Mouse (Mus musculus) heart, postnatal 0 days (tissue): Measurements from ENCODE around the gene Slc44a1. TPM values are rescaled to one million over a fixed set of nuclear protein-coding genes. Genes with fewer than 3 reads are reported as not detected.
A peak's percentile ranks its signal among the peaks of the same experiment; 100 is the strongest.

ENCODE experiments used
- ATAC-seq: fragments of 200-750 bp; cut with Nextera tagmentation; 2 replicates; pipeline ENCODE4 v1.8.0; 2017; ENCODE audit warnings: low read depth, moderate number of reproducible peaks, moderate library complexity; ENCODE audit not compliant: insufficient read depth
- DNase-seq: peaks from one replicate; pipeline ENCODE4 v3.0.0-alpha.2; 2016; ENCODE audit warnings: low spot score
- H3K27ac ChIP-seq: fragments of 300-500 bp; sonication (generic); 2 replicates; pipeline ENCODE4 v1.5.1; 2014; ENCODE audit warnings: low read depth, mild to moderate bottlenecking
- H3K27me3 ChIP-seq: fragments of 300-500 bp; sonication (generic); 2 replicates; pipeline ENCODE4 v1.6.1; 2014; ENCODE audit warnings: low read length, mixed read lengths; ENCODE audit not compliant: control insufficient read depth, insufficient read depth
- H3K36me3 ChIP-seq: fragments of 300-500 bp; sonication (generic); replicated peaks from 2 replicates; pipeline ENCODE4 v1.6.1; 2014; ENCODE audit warnings: low read length, mixed read lengths; ENCODE audit not compliant: control insufficient read depth, insufficient read depth
- H3K4me1 ChIP-seq: fragments of 300-500 bp; sonication (generic); 2 replicates; pipeline ENCODE4 v1.6.1; 2014; ENCODE audit warnings: antibody characterized with exemption; ENCODE audit not compliant: control insufficient read depth, insufficient read depth
- H3K4me2 ChIP-seq: fragments of 300-500 bp; sonication (generic); 2 replicates; pipeline ENCODE4 v1.6.1; 2014; ENCODE audit warnings: low read depth, mild to moderate bottlenecking, low read length, moderate library complexity
- H3K4me3 ChIP-seq: fragments of 300-500 bp; sonication (generic); 2 replicates; pipeline ENCODE4 v1.5.1; 2014; ENCODE audit warnings: low read depth, low read length
- H3K9ac ChIP-seq: fragments of 300-500 bp; sonication (generic); replicated peaks from 2 replicates; pipeline ENCODE4 v1.6.1; 2014; ENCODE audit warnings: low read depth, low read length, mixed read lengths
- H3K9me3 ChIP-seq: fragments of 300-500 bp; sonication (generic); replicated peaks from 2 replicates; pipeline ENCODE4 v1.6.1; 2016; ENCODE audit warnings: low read length; ENCODE audit not compliant: control insufficient read depth
- CTCF ChIP-seq: IDR thresholded peaks from 2 replicates; pipeline ENCODE4 v1.5.1; 2016; ENCODE audit warnings: antibody characterized with exemption, control low read depth, low read depth
- EP300 ChIP-seq: IDR thresholded peaks from 2 replicates; pipeline ENCODE4 v1.6.1; 2016; ENCODE audit warnings: antibody characterized with exemption, low read depth
- WGBS: fragments of 180-500 bp; shearing (Covaris S2); extraction: QIAGEN DNeasy Blood & Tissue Kit; methylation state at CpG from one replicate; pipeline ENCODE4 v1.1.7; 2014; 5-methylcytosine and 5-hydroxymethylcytosine counted together
- polyA plus RNA-seq: library from polyadenylated mRNA; unstranded; fragments of >200 nt; fragmentation: Nextera tagmentation; extraction: Ambion mirVana; gene quantifications from 2 replicates; pipeline ENCODE4 v1.2.1, GENCODE M21; 2015
- total RNA-seq: library from RNA; depleted of rRNA; stranded (reverse); fragments of >200 nt; gene quantifications from 2 replicates; pipeline ENCODE4 v1.2.3, GENCODE M21; 2014; ENCODE audit warnings: low replicate concordance

The Slc44a1 gene
- total and polyA plus RNA-seq, 2 experiments from 2014 or later: 15.4 to 37.1 TPM

GRCm38 (mm10) chr4:53416928-53417327 lies 23.3 kb upstream of the Slc44a1 start:
- peak; percentile 45; the same call in 1 of the 2 replicates for ATAC-seq
- H3K27me3 ChIP-seq: no peaks in the 10 kb centered on the region
- no peak overlapping the region for H3K4me2 ChIP-seq
- DNase-seq: no peak
- 60% methylated on average over 7 of the region's 7 CpGs for WGBS
- no peak overlapping the region for H3K4me3 ChIP-seq
- peaks cover 5% of the 10 kb centered on the region; the same call in 1 of the 2 replicates for H3K4me1 ChIP-seq
- TF ChIP-seq EP300: no peak
- TF ChIP-seq CTCF: no peak
- H3K27ac ChIP-seq: peak overlapping the region; percentile 80
- no peak overlapping the region for H3K9ac ChIP-seq
- no peaks in the 10 kb centered on the region for H3K9me3 ChIP-seq
- H3K36me3 ChIP-seq: no peaks in the 10 kb centered on the region

DNA sequence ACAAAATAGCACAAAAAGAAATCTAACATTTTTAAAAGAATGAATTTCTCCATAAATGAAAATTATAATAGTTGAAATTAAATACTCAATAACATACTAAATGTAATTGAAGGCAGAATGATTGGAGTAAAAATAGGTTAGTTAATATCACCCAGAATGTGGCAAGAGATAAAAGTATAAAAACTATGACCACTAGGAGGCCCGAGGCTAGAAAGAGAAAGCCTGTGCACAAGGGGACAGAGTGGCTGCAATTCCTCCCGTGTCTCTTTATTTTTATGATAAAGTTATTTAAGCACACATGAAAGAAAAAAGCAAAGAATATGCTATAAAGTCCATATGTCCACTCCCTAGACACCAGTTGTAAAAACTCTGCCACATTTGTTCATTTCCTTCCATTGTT lies 17.4 kb upstream of the Slc44a1 start:
- ATAC-seq: no peak
- no peak overlapping the region for H3K9ac ChIP-seq
- DNase-seq: no peak
- no peaks in the 10 kb centered on the region for H3K9me3 ChIP-seq
- WGBS: 65% methylated on average over 2 of the region's 2 CpGs
- H3K4me3 ChIP-seq: no peak overlapping the region
- no peak for TF ChIP-seq EP300
- TF ChIP-seq CTCF: peak; percentile 20
- no peak overlapping the region for H3K4me2 ChIP-seq
- no peaks in the 10 kb centered on the region for H3K36me3 ChIP-seq
- H3K4me1 ChIP-seq: no peaks in the 10 kb centered on the region
- H3K27ac ChIP-seq: no peak overlapping the region
- H3K27me3 ChIP-seq: no peaks in the 10 kb centered on the region

DNA sequence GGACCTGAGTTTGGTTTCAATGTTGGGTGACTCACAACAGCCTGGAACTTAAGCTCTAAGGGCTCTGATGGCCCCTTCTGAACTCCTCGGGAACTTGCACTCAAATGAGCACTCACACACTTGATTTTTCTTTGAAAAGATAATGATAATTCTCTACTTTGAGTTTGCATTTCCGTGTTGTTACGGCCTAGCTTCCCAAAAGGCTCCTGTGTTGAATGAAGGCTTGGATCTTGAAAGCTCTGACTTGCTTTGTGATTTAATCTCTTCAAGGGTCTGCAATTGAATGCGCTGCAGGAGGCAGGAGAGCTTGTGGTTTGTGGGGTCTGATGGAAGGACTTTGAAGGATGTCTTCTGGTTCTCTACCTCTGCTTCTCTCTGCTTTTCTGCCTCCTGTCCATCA lies 13.1 kb upstream of the Slc44a1 start:
- TF ChIP-seq CTCF (no peak), EP300 (no peak)
- Histone ChIP-seq H3K4me3 (no peak overlapping the region), H3K27ac (no peak overlapping the region), H3K9ac (no peak overlapping the region), H3K9me3 (no peaks in the 10 kb centered on the region), H3K27me3 (no peaks in the 10 kb centered on the region), H3K36me3 (no peaks in the 10 kb centered on the region), H3K4me1 (no peaks in the 10 kb centered on the region), H3K4me2 (no peak overlapping the region)
- DNase-seq (no peak), ATAC-seq (no peak)
- 81% methylated on average over 4 of the region's 4 CpGs for WGBS

DNA sequence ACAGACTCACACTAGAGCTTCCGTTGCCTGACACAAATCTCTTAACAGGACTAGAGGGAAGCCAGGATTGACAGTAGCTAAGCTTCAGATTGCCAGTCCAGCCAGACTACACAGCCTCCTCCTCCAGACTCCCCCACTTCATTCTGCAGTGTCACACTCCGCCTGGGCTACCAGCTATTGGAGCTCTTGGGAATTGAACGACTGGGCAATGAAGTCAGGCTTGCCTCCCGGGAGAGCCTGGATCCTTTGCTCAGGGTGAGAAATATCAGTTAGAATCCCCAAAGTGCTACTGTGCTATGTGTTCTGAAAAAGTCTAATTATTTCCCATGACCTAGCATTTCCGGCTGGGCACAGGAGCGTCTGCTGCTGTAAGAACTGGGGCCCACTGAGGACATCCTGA lies 9.7 kb upstream of the Slc44a1 start:
- DNase-seq: no peak
- Histone ChIP-seq H3K36me3 (no peaks in the 10 kb centered on the region), H3K27me3 (no peaks in the 10 kb centered on the region), H3K4me3 (no peak overlapping the region), H3K9me3 (no peaks in the 10 kb centered on the region), H3K4me1 (no peaks in the 10 kb centered on the region), H3K4me2 (no peak overlapping the region), H3K9ac (no peak overlapping the region), H3K27ac (no peak overlapping the region)
- WGBS: 37% methylated on average over 6 of the region's 6 CpGs
- TF ChIP-seq CTCF (no peak), EP300 (no peak)
- ATAC-seq: no peak

DNA sequence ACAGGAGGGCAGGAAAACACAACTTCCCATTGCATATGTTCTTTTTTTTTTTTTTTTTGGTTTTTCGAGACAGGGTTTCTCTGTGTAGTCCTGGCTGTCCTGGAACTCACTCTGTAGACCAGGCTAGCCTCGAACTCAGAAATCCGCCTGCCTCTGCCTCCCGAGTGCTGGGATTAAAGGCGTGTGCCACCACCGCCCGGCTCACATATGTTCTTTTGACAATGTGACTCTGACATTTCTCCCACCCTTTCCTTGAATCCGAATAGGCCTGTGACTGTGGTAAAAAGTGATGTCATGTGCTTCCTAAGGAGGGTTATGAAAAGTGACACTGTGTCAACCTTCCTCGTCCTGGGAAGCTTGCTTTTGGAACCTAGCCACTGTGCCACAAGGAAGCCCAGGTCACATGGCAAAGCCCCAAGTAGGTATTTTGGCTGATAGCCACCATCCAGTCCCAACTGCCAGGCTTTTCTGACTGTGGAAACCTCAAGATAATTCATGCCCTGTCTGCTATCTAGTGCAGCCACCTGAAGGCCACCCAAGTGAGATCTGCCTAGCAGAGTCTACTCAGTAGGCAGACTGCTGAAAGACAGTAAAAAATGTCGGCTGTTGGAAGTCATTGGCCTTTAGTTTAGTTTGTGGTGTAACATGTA lies 8.5 kb upstream of the Slc44a1 start:
- H3K27me3 ChIP-seq: no peaks in the 10 kb centered on the region
- H3K9ac ChIP-seq: no peak overlapping the region
- no peaks in the 10 kb centered on the region for H3K4me1 ChIP-seq
- H3K9me3 ChIP-seq: no peaks in the 10 kb centered on the region
- no peak overlapping the region for H3K4me2 ChIP-seq
- no peak for TF ChIP-seq CTCF
- TF ChIP-seq EP300: no peak
- H3K36me3 ChIP-seq: no peaks in the 10 kb centered on the region
- DNase-seq (peak; percentile 56), ATAC-seq (no peak)
- WGBS: 71% methylated on average over 9 of the region's 10 CpGs
- no peak overlapping the region for H3K27ac ChIP-seq
- no peak overlapping the region for H3K4me3 ChIP-seq

- DNase-seq (no peak), ATAC-seq (no peak)
- Histone ChIP-seq H3K4me1 (peaks cover 11% of the 10 kb centered on the region), H3K9ac (no peak overlapping the region), H3K4me3 (no peak overlapping the region), H3K9me3 (no peaks in the 10 kb centered on the region), H3K27me3 (no peaks in the 10 kb centered on the region), H3K27ac (no peak overlapping the region), H3K36me3 (no peaks in the 10 kb centered on the region), H3K4me2 (no peak overlapping the region)
- 75% methylated on average over 10 of the region's 10 CpGs for WGBS
- TF ChIP-seq EP300 (no peak), CTCF (no peak)
Observed at GRCm38 (mm10) chr4:53437110-53437755, 3.0 kb upstream of the Slc44a1 start.
